Mouse (Mus musculus): Measurements from ENCODE around the gene Upk3a. TPM values are rescaled to one million over a fixed set of nuclear protein-coding genes. Genes with fewer than 3 reads are reported as not detected.

Gene Upk3a
- polyA plus RNA-seq, 1 experiment, result not detected

GRCm38 (mm10) chr15:84987874-84988825 lies 28.8 kb upstream of the Upk3a start, which contains the start of gene 5031439G07Rik:
Gene 5031439G07Rik (minus strand): TSS chr15:84988551.
- H3K36me3 ChIP-seq (ENCODE audit: control insufficient read depth, insufficient read depth, low read length), result no peaks in the 10 kb centered on the region
- peak within 1 kb of the TSS; percentile 67 for H3K27ac ChIP-seq (ENCODE audit: insufficient read depth, low read length)
- 1% methylated on average over 44 of the region's 59 CpGs for WGBS
- TF ChIP-seq CTCF (IDR thresholded peaks at IDR 0.05; ENCODE audit: extremely low read depth, insufficient read depth, insufficient read length, insufficient replicate concordance), result no peak
- TF ChIP-seq POLR2A (IDR thresholded peaks at IDR 0.05; ENCODE audit: low read depth, low read length), result peak; percentile 75
- H3K4me3 ChIP-seq (ENCODE audit: extremely low read depth, insufficient read depth, insufficient read length), result peak within 1 kb of the TSS; percentile 76
- no peaks in the 10 kb centered on the region for H3K27me3 ChIP-seq (ENCODE audit: control insufficient read depth, insufficient read depth, low read length)
- H3K4me1 ChIP-seq (ENCODE audit: control insufficient read depth, insufficient read depth, insufficient read length), result peaks cover 20% of the 10 kb centered on the region; the same call in 1 of the 2 replicates
- peak; percentile 88 to 90 for DNase-seq (ENCODE audit: low read depth in 1 of 2, low spot score in 2 of 2)

DNA sequence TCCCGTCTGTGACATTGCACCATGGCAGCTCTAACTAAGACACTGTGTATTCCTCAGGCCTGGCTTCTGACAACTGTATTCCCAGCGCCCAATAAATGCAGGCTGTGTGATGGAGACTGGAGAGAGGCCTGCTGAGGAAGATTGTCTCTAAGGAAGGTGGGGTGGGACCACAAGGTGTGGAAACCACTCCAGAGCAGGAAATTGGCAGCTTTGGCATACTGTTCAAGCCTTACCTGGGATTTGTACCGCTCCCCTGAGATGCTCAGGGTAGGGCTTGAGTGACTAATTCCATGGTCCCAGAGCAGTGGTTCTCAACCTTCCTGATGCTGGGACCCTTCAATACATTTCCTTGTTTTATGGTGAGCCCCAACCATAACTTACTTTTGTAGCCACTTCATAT lies 27.8 kb upstream of the Upk3a start:
- Histone ChIP-seq H3K4me1 (ENCODE audit: control insufficient read depth, insufficient read depth, insufficient read length) (peaks cover 16% of the 10 kb centered on the region; the same call in 1 of the 2 replicates), H3K4me3 (ENCODE audit: extremely low read depth, insufficient read depth, insufficient read length) (no peak overlapping the region), H3K27me3 (ENCODE audit: control insufficient read depth, insufficient read depth, low read length) (no peaks in the 10 kb centered on the region), H3K36me3 (ENCODE audit: control insufficient read depth, insufficient read depth, low read length) (no peaks in the 10 kb centered on the region), H3K27ac (ENCODE audit: insufficient read depth, low read length) (no peak overlapping the region)
- WGBS, result 85% methylated on average over 3 of the region's 3 CpGs
- DNase-seq (ENCODE audit: low read depth in 1 of 2, low spot score in 2 of 2), result no peak
- no peak for TF ChIP-seq POLR2A (IDR thresholded peaks at IDR 0.05; ENCODE audit: low read depth, low read length)
- TF ChIP-seq CTCF (IDR thresholded peaks at IDR 0.05; ENCODE audit: extremely low read depth, insufficient read depth, insufficient read length, insufficient replicate concordance), result no peak

- no peak for DNase-seq (ENCODE audit: low read depth in 1 of 2, low spot score in 2 of 2)
- TF ChIP-seq CTCF (IDR thresholded peaks at IDR 0.05; ENCODE audit: extremely low read depth, insufficient read depth, insufficient read length, insufficient replicate concordance), result no peak
- no peak for TF ChIP-seq POLR2A (IDR thresholded peaks at IDR 0.05; ENCODE audit: low read depth, low read length)
- Histone ChIP-seq H3K27me3 (ENCODE audit: control insufficient read depth, insufficient read depth, low read length) (no peaks in the 10 kb centered on the region), H3K4me3 (ENCODE audit: extremely low read depth, insufficient read depth, insufficient read length) (no peak overlapping the region), H3K4me1 (ENCODE audit: control insufficient read depth, insufficient read depth, insufficient read length) (peaks cover 21% of the 10 kb centered on the region; the same call in 1 of the 2 replicates), H3K27ac (ENCODE audit: insufficient read depth, low read length) (no peak overlapping the region), H3K36me3 (ENCODE audit: control insufficient read depth, insufficient read depth, low read length) (no peaks in the 10 kb centered on the region)
- WGBS, result 81% methylated on average over 7 of the region's 7 CpGs
Observed at GRCm38 (mm10) chr15:84989771-84990170, 27.2 kb upstream of the Upk3a start.

DNA sequence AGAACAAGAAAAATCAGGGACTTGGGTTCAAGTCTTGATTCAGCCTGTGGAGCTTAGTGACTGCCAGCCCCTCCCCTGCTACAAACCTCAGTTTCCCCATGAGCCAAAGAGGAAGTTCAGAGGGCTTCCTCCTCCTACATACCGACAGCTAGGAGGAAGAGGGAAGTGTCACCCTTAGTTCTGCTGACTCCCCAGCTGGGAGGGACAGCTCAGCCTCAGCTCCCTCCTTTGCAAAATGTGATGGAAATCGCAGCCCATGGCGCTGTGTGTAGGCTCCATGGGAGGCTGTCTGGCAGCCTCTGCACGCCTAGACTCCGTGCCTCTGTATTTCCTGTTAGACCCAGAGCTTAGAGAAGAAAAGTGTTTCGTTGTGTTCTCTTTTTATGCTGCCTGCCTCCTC lies 22.4 kb upstream of the Upk3a start:
- TF ChIP-seq CTCF (IDR thresholded peaks at IDR 0.05; ENCODE audit: extremely low read depth, insufficient read depth, insufficient read length, insufficient replicate concordance) (no peak), POLR2A (IDR thresholded peaks at IDR 0.05; ENCODE audit: low read depth, low read length) (no peak)
- Histone ChIP-seq H3K27ac (ENCODE audit: insufficient read depth, low read length) (peak overlapping the region; percentile 44), H3K4me1 (ENCODE audit: control insufficient read depth, insufficient read depth, insufficient read length) (peaks cover 17% of the 10 kb centered on the region; the same call in 1 of the 2 replicates), H3K36me3 (ENCODE audit: control insufficient read depth, insufficient read depth, low read length) (no peaks in the 10 kb centered on the region), H3K27me3 (ENCODE audit: control insufficient read depth, insufficient read depth, low read length) (no peaks in the 10 kb centered on the region), H3K4me3 (ENCODE audit: extremely low read depth, insufficient read depth, insufficient read length) (no peak overlapping the region)
- DNase-seq (ENCODE audit: low read depth in 1 of 2, low spot score in 2 of 2), result no peak
- WGBS, result 10% methylated on average over 6 of the region's 6 CpGs

DNA sequence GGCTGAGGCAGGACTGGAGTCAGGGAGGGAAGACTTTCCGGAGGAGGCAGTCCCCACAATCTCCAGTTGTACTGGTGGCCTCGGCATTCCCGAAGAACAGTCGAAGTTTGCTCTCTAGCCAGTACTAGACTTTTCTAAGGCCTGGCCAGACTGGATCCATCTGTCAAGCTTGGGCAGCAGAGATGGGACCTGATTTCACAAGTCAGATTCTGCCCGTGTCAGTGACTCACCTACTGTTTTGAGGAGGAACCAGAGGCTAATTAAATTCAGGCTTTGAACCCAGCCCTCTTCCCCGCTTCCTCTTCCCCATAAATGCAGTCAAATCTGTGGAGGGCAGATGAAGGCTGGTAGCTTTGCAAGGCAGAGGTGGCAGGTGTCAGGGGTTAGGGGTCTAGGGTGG lies 21.9 kb upstream of the Upk3a start:
- Histone ChIP-seq H3K27ac (ENCODE audit: insufficient read depth, low read length) (peak overlapping the region; percentile 44), H3K4me1 (ENCODE audit: control insufficient read depth, insufficient read depth, insufficient read length) (peaks cover 17% of the 10 kb centered on the region; the same call in 1 of the 2 replicates), H3K4me3 (ENCODE audit: extremely low read depth, insufficient read depth, insufficient read length) (no peak overlapping the region), H3K27me3 (ENCODE audit: control insufficient read depth, insufficient read depth, low read length) (no peaks in the 10 kb centered on the region), H3K36me3 (ENCODE audit: control insufficient read depth, insufficient read depth, low read length) (no peaks in the 10 kb centered on the region)
- WGBS, result 37% methylated on average over 6 of the region's 6 CpGs
- DNase-seq (ENCODE audit: low read depth in 1 of 2, low spot score in 2 of 2), result no peak
- TF ChIP-seq CTCF (IDR thresholded peaks at IDR 0.05; ENCODE audit: extremely low read depth, insufficient read depth, insufficient read length, insufficient replicate concordance), result no peak
- no peak for TF ChIP-seq POLR2A (IDR thresholded peaks at IDR 0.05; ENCODE audit: low read depth, low read length)

DNA sequence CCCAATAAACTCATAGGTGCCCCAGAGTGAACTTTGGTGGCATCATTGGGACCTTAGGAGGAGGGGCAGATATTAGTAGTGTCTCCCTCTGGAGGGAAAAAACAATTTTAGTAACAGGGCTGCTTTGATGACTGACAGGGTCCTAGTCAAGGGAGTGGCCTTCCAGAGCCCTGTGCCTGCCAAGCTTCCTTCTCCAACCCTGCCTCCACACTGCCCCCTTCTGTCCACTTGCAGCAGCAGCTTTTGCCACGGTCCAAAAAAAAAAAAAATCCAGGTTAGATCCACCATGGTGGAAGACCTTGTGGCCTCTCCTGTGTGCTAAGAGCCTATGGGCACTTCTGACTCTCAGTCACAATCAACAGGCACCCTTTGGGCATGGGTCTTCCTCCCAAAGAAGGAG lies 21.0 kb upstream of the Upk3a start:
- no peak overlapping the region for H3K27ac ChIP-seq (ENCODE audit: insufficient read depth, low read length)
- no peaks in the 10 kb centered on the region for H3K36me3 ChIP-seq (ENCODE audit: control insufficient read depth, insufficient read depth, low read length)
- 9% methylated on average over 1 of the region's 1 CpGs for WGBS
- TF ChIP-seq POLR2A (IDR thresholded peaks at IDR 0.05; ENCODE audit: low read depth, low read length) (no peak), CTCF (IDR thresholded peaks at IDR 0.05; ENCODE audit: extremely low read depth, insufficient read depth, insufficient read length, insufficient replicate concordance) (peak; percentile 64; the same call in 1 of the 2 replicates)
- peaks cover 17% of the 10 kb centered on the region for H3K4me1 ChIP-seq (ENCODE audit: control insufficient read depth, insufficient read depth, insufficient read length)
- peak; percentile 42 to 62 for DNase-seq (ENCODE audit: low read depth in 1 of 2, low spot score in 2 of 2)
- H3K4me3 ChIP-seq (ENCODE audit: extremely low read depth, insufficient read depth, insufficient read length), result no peak overlapping the region
- no peaks in the 10 kb centered on the region for H3K27me3 ChIP-seq (ENCODE audit: control insufficient read depth, insufficient read depth, low read length)
